Mouse (Mus musculus) lung, postnatal 0 days (tissue): ENCODE data around the gene Traf2.

Source experiments
- CTCF ChIP-seq: IDR thresholded peaks from 2 replicates; pipeline ENCODE4 v1.5.1; 2016; ENCODE audit warnings: antibody characterized with exemption, mild to moderate bottlenecking
- EP300 ChIP-seq: IDR thresholded peaks from 2 replicates; pipeline ENCODE4 v1.6.1; 2016; ENCODE audit warnings: antibody characterized with exemption, mild to moderate bottlenecking, control low read depth

DNA sequence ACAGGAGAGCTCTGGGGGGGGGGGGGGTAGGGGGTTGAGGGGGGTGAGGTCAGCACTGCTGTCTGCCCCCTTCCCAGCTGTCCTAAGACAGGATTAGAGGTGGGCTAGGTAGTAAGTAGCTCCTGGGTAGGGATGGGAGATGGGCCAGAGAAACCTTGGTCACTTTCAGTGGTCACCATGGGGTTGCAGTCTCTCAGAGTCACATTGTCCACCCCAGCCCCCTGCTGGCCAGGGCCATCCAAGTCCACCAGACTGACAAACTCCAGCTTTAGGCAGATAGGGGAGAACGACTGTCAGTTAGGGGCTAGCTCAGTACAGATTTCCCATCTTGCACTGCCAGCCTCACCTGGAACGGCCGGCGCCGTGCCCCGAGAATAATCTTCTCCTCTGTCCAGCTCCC lies 19.8 kb upstream of the Traf2 start:
- TF ChIP-seq CTCF (peak; percentile 39), EP300 (no peak)
